Mouse (Mus musculus): Measurements from ENCODE around the gene Lfng.

Gene Lfng

GRCm38 (mm10) chr5:140619151-140619771 lies 12.1 kb downstream of the Lfng start:
- peak; percentile 87 for DNase-seq

DNA sequence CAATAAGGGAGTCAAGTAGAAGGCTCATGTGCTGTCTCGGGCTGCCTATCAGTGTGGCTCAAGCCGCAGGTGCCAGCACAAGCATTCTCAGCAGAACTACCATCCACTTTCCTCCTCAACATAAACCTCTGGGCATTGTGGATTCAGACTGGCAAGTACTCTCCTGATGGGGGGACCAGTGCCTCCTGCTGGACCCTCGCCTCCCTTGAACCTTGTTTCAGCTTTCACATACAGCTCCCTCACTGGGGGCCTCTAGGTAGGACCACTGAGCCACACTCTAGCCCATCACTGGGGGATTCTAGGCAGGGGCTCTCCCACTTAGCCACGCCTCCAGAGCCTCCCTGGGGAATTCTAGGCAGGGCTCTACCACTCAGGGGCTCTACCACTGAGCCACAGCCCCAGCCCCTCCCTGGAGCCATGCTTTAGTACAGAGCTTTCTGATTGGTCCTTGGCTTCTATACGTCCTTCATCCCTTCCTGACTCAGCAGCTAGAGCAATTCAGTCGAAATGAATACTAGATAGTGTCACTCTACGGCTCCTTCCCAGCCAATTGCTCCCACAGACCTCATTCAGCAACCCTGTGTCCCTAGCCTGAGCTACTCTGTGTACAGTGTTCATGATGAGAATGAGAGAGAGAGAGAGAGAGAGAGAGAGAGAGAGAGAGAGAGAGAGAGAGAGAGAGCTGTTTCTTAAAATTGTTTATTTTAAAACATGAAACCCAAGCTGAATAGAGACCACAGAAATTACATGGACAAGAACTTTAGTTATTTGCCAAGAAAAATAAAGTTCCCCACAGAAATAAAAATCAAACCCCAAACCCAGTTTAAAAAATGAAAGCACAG lies 13.0 kb downstream of the Lfng start:
- no peak for DNase-seq

GRCm38 (mm10) chr5:140621092-140621491 lies 14.0 kb downstream of the Lfng start:
- no peak for DNase-seq

GRCm38 (mm10) chr5:140621517-140621916 lies 14.4 kb downstream of the Lfng start:
- no peak for DNase-seq

GRCm38 (mm10) chr5:140622978-140623670 lies 16.0 kb downstream of the Lfng start:
- DNase-seq, result no peak

DNA sequence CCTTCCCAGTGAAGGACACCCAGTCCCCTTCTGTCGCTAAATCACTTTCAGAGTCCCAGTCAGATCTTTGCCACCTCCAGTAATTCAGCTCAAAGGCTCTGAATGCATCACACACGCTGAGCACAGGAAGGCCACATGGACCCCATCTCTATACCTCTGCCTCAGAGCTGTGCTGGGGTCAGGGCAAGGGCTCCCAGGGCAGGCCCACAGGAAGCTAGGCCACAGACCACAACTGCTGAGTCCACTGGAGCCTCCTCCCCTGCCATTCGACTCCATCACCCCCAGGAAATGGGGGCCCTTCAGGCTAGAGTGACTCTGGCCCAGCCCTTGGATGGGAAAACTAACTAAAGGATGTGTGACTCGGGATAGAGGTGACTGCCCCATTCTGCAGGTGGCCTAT lies 16.7 kb downstream of the Lfng start:
- no peak for DNase-seq

GRCm38 (mm10) chr5:140624238-140624637 lies 17.1 kb downstream of the Lfng start:
- DNase-seq, result no peak

- no peak for DNase-seq
Measured at GRCm38 (mm10) chr5:140624961-140625360, 17.8 kb downstream of the Lfng start.

GRCm38 (mm10) chr5:140627580-140627979 lies 20.5 kb downstream of the Lfng start:
- no peak for DNase-seq

DNA sequence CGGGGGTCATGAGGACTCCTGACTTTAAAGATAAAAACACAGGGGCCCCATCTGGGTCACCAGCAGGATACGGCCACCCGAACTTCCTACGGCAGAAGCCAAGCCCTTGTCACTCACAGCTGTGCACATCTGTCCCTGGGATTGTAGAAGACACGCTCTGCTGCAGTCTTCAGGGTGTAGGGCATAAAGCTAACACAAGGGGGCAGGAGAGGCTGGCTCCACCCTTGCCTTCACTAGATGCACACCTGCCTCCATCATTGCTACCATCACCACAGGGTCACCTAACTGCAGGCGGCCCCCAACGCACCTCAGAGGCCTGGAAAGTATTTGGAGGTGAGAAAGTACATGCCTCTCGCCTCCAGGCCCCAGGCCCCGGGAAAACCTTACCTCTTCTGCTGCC lies 21.9 kb downstream of the Lfng start:
- DNase-seq, result no peak

DNA sequence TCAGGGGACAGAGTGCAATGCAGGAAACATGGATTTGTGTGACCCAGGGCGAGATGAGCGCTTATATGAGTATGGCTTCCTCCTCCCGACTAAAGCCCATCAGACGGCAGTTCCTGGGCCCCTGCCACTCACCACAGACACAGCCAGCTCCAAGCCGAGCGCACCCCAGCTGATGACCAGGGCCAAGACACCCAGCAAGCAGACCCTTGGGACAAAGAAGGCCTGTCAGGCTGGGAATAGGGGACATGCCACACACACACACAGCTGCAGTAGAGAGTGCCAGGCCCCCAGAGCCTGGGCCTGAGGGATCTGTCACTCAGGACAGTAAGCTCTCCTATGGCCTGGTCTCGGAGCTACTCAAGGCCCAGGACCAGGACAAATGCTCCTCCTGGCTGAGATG lies 26.3 kb downstream of the Lfng start:
- DNase-seq, result no peak

DNA sequence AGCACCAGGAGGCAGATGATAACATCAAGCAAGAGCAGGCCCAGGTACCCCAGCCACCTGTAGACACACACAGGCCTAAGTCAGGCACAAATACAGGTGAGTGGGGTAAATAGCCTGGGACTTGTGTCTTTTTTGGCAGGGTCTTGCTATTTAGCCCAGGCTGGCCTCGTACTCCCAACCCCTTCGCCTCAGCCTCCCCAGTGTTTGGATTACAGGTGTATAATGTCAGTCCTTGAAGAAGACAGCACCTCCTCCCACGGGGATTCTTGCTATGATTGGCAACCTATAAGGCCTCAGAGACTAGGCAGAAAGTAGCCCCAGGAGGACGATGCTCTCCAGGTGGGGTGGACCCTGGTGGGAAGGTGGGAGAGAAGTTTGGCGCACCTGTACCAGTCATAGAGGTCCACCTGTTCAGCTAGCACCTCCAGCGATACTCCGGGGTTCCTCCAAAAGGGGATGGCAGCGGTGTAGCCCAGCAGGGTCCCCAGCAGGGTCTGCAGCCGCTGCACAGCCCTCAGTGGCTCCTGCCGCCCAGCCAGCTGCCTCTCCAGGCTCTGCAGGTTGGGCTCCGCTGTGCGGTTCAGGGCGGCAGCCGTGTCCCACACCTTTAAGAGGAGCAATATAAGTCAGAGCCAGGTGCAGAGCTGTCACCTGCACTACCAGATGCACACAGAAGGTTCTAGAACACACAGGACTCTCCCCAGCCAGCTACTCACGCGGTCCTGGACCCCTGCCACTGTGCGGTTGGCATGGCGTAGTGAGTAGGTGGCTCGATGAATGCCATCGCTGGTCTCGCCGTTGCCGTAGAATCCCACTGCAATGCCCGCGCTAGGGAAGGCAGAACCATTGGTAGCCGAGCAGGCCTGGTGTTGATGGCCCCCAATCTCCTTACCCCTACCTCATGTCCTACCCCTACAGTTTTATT lies 27.9 kb downstream of the Lfng start:
- DNase-seq, result no peak

- DNase-seq, result no peak
Measured at GRCm38 (mm10) chr5:140636316-140637057, 29.4 kb downstream of the Lfng start.

GRCm38 (mm10) chr5:140637058-140637410 lies 29.9 kb downstream of the Lfng start:
- DNase-seq, result no peak

GRCm38 (mm10) chr5:140637989-140638388 lies 30.9 kb downstream of the Lfng start:
- no peak for DNase-seq

- DNase-seq, result no peak
Measured at GRCm38 (mm10) chr5:140638484-140638883, 31.4 kb downstream of the Lfng start.

GRCm38 (mm10) chr5:140639312-140639711 lies 32.2 kb downstream of the Lfng start:
- no peak for DNase-seq

DNA sequence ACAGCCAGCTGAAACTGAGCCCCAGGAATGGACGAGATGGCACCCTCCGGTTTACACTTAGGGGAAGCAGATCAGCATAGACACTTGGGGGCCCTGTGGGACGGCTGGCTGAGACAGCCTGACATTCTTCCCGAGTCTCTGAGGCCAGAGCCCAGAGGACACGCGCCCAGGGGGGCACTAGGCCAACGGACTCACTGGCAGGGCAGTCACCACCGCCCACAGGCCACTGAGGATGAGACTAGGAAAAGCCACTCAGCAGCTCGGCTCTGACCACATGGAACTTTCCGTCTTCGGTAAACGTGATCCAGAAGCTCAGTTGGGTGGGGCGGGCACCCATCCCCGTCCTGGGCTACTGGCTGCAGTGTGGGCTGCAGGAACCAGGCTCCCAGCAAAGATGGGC lies 32.8 kb downstream of the Lfng start:
- DNase-seq, result no peak

- DNase-seq, result no peak
Measured at GRCm38 (mm10) chr5:140640812-140641211, 33.7 kb downstream of the Lfng start.

DNA sequence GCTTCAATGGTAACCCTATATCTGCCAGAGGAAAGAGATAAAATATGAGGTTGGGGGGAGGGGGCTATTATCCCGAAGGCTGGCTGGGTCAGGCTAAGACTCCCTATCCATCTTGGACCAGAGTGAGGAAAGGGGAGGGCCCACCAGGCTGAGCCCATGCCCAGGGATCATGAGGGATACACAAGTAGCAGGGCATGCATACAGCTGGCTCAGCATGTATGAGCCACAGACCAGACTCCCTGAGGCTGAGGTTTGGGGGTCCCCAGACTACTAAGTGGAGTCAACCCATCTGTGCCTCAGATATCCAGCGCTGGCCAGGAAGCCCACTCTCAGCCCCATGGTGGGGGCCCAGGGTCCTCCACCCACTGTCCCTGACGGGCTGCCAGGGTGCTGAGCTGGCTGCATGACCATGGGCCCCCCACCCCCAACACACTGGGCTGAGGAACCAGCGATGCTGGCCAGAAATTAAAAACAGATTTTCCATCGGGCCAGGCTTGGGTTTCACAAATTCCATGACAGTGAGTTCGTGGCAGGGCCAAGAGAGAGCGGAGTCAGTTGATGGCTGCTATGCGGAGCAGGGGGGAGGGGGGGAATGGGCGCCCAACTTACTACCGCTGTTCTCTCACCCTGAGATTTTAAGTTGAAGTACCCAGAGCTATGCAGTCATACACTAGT lies 34.3 kb downstream of the Lfng start:
- peak; percentile 76 for DNase-seq

GRCm38 (mm10) chr5:140642076-140642475 lies 35.0 kb downstream of the Lfng start:
- DNase-seq, result no peak

GRCm38 (mm10) chr5:140644263-140644662 lies 37.1 kb downstream of the Lfng start:
- DNase-seq, result no peak
